ENCODE assay signal across 20 mouse cellular contexts in genomic region chr10:108619217-108619616, GRCm38 (mm10).
DNase-seq lines count a peak whose midpoint lies in the region; TF ChIP-seq lines count a peak whose summit lies in the region.
"Had no signal": no experiment of that assay in that cellular context is flagged by ENCODE, and none has a peak within 500 bp of the region (broad histone marks: within the 10 kb centered on the region; RNA-seq: fewer than 3 reads in every experiment).

No protein-coding gene starts in this region.

- H3K4me1 ChIP-seq in cortical plate, adult 2 months (ENCODE audit: control insufficient read depth, insufficient read depth, low read length), result peaks cover 4% of the 10 kb centered on the region; the same call in 1 of the 2 replicates
- H3K4me1 ChIP-seq: embryonic facial prominence, embryonic 12.5 days; forebrain, embryonic 12.5 days; hindbrain, embryonic 13.5 days had no signal

- no peak for TF ChIP-seq POLR2A in cortical plate, adult 2 months (IDR thresholded peaks at IDR 0.05; ENCODE audit: extremely low read depth, insufficient read depth, low read length)

- peak; percentile 36 for DNase-seq in kidney, adult 9 months
- no peak for DNase-seq in kidney, postnatal 10 days
- peak in 1 of 2 experiments; percentile 7 for DNase-seq in left cerebral cortex, adult 2 months (ENCODE audit: extremely low spot score in 1 of 2, low spot score in 2 of 2)
- DNase-seq in left cerebral cortex, adult 9 months (ENCODE audit: low spot score in 2 of 2), result no peak
- peak; percentile 72 for DNase-seq in gonadal fat pad, adult 2 months (ENCODE audit: low read depth)
- DNase-seq in spleen, postnatal 36 days (ENCODE audit: low spot score in 2 of 2), result no peak
- DNase-seq: adrenal gland, adult 2 months; adrenal gland, postnatal 25 days; cerebellum, adult 2 months; cerebellum, postnatal 10 days; gastrocnemius, adult 2 months; gastrocnemius, postnatal 25 days; heart, adult 2 months; heart, postnatal 14 days had no signal

- intact Hi-C loops in left cerebral cortex, adult 2 months (cut with DNase I), result no loop called here

- no peak overlapping the region for H3K4me3 ChIP-seq in left cerebral cortex, adult 2 months
- H3K4me3 ChIP-seq in cortical plate, adult 2 months (ENCODE audit: insufficient read depth, low read length), result no peak overlapping the region
- H3K4me3 ChIP-seq: embryonic facial prominence, embryonic 12.5 days; forebrain, embryonic 12.5 days; gastrocnemius, adult 2 months; heart, adult 2 months; heart, embryonic 15.5 days; hindbrain, embryonic 13.5 days had no signal

- peak overlapping the region; percentile 67 for H3K27ac ChIP-seq in left cerebral cortex, adult 2 months
- peak overlapping the region; percentile 51; the same call in 1 of the 2 replicates for H3K27ac ChIP-seq in cortical plate, adult 2 months (ENCODE audit: insufficient read depth, low read length)
- H3K27ac ChIP-seq: embryonic facial prominence, embryonic 12.5 days; forebrain, embryonic 12.5 days; gastrocnemius, adult 2 months; heart, adult 2 months; heart, embryonic 15.5 days; hindbrain, embryonic 13.5 days; hindbrain, postnatal 0 days had no signal

- no peak for TF ChIP-seq CTCF in left cerebral cortex, adult 2 months (IDR thresholded peaks at IDR 0.05)
- TF ChIP-seq CTCF in cortical plate, adult 2 months (IDR thresholded peaks at IDR 0.05; ENCODE audit: extremely low read depth, insufficient read depth, low read length), result no peak

Comparison
In these comparisons a context has a peak if more than half of its experiments do, and no peak if none do; other contexts are left out.
1. DNase-seq: peak in kidney, adult 9 months (single experiment) and gonadal fat pad, adult 2 months (single experiment); none in kidney, postnatal 10 days (single experiment), left cerebral cortex, adult 9 months (0 of 2) and spleen, postnatal 36 days (0 of 2).